Mouse (Mus musculus) layer of hippocampus, postnatal 14 days (tissue): ENCODE results near the gene Islr2. TPM values are rescaled to one million over a fixed set of nuclear protein-coding genes. Genes with fewer than 3 reads are reported as not detected.

Source experiments
- DNase-seq, 2 experiments: peaks; one replicate each; pipeline ENCODE4 v3.0.0; 2021 to 2022; ENCODE audit warnings: low spot score in 2 of 2, mixed read lengths in 1 of 2
- total RNA-seq, 2 experiments: library from RNA; stranded (reverse); gene quantifications; 2 replicates each; pipeline ENCODE4 v1.2.3; 2021

Gene Islr2
- total RNA-seq, 2 experiments from 2014 or later, result 193 to 208 TPM

- no peak for DNase-seq
These were observed 20.2 kb upstream of the Islr2 start for GRCm38 (mm10) chr9:58224356-58224755.

DNA sequence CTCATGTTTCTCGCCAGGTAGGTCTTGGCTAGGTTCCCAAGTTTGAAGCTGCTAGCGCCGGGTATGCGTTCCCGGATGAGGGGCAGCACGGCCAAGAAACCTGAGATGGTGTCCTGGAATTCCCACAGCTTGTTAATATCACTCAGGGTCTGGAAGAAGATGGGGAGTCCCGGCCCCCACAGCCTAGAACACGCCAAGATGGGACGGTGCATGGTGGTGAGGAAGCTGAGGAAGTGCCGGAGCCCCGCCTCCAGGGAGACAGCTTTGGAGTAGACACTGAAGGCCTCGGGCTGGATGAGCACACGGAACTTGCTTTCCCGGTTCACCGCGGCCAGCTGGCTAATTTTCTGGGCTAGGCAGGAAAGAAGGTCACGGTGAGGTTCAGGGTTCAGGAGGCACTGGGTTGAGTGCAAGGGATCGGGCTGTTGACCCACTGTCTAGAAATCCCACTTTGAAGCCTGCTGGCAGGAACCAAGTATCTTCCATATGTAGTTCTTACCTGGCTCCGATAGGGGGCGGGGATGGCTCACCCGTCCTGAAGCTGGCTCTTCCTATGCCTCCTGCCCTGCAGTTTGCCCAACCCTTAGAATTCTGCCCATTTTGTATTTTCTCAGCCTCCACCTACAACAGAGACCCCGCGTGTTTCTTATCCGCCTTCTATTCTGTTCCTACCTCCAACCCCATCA lies 16.2 kb upstream of the Islr2 start:
- DNase-seq, result peak in 1 of 2 experiments; percentile 34

DNA sequence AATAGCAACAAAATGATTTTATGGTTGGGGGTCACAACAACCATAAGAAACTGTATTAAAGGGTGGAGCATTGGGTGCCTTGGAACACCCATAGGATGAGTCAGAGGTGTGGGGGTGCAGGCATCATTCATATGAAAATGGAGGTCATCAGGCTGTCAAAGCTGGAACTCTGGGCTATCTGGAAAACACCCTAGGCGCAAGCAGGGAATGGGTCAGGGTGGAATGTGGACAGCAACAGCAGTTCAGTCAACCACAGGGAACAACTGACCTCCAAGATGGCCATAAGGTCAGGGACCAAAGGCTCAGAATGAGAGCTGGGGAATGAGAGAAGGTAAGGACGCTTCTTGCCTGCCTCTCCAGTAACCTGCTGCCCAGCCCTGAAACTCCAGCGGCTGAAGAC lies 14.4 kb upstream of the Islr2 start:
- no peak for DNase-seq

- peak in 1 of 2 experiments; percentile 43 for DNase-seq
These were observed 12.3 kb upstream of the Islr2 start for GRCm38 (mm10) chr9:58216402-58216801.

GRCm38 (mm10) chr9:58214519-58215180 lies 10.5 kb upstream of the Islr2 start:
- no peak for DNase-seq

GRCm38 (mm10) chr9:58213865-58214264 lies 9.7 kb upstream of the Islr2 start:
- DNase-seq, result no peak

DNA sequence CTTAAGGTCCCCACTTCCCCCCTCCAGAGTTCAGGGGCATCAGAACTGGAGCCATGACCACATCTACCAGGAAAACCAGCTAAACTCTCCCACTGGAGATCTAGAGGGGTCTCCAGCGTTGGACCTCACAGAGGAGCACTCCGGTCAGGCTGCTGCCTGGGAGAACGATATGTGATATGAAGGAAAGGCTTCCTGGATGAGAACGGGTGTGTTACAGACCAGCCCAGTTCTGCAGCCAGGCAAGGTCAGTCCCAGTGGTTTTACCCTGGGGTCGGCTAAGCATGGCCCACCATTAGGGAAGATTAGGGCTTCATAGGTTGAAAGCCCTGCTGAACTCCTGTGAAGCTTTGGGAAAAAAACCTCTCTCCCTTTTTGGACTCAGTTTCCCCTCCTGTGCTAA lies 9.3 kb upstream of the Islr2 start:
- DNase-seq, result no peak

DNA sequence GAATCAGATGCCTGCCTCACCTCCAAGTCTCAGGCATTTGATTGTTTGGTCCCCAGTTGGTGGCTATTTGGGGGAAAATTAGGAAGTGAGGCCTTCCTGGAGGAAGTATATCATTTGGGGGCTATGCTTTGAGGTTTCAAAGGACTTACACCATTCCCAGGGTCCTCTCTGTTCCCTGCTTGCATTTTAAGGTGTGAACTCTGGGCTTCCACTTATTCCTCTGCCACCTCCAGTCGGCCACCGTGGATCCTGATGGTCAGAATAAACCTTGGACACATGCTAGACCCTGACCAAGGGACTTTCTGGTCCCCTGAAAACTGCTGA lies 6.1 kb upstream of the Islr2 start:
- no peak for DNase-seq

GRCm38 (mm10) chr9:58209462-58210303 lies 5.6 kb upstream of the Islr2 start:
- DNase-seq, result peak in 1 of 2 experiments; percentile 20

GRCm38 (mm10) chr9:58206013-58206412 lies 1.9 kb upstream of the Islr2 start:
- DNase-seq, result peak; percentile 59 to 85

DNA sequence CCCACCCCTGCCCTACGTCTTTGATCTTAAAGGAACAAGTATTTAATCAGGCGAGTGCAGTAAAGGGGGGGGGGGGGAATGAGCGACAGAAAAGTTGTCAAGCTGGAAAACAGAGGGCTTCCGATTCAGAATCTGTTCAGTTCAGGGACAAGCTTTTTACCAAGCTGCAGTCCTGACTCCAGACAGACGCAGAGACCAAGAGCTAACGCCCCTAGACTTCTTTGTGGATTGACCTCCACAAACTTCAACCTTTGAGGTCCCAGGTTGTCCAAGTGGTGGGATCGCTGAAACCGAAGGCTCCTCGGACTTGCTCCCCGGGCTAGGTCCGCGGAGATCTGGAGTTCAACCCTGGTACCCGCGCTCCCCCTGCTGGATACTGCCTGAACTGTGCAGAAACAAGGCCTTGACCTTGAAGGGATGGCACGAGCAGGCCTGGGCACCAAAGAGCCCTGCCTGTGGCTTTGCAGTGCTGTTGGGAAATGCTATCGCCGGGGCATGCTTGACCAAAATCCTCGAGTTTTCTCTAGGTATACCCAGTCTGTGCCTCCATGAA lies 405 bp upstream of the Islr2 start:
- DNase-seq, result peak; percentile 92

DNA sequence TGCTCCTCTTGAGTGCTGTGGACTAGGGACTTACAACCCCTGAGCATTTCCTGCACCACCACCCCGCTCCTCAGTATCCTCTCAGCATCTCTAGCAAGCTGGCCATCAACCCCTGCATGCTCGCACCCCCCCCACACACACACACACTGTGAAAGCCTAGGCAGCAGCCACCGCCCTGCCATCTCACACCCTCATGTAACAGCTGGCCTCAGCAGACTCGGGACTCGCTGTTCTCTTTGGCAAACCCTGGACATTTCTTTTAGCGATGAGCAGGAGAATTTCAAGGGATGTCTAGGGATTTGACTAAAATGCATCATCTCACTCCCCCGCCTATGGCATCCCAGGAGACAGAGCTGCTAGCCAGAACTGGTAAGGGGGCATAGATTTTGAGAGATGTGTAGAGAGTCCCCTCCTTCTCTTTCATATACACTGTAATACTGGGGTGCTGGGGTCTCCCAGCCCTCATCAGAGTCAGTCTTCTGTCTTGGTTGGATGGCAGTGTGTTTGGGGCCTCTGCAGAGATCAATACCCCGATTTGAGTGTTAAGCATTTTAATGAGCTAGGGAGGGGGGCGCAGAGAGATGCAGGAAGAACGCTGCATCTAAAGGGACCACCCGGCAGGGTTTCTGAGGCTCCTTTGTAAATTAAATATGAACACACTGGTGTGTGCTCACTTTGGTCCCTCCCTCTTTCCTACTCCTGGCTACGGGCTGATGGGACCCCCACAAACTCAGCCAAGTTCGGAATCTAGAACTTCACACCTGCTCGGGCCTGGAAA lies 1.3 kb downstream of the Islr2 start:
- peak; percentile 29 to 41 for DNase-seq

- DNase-seq, result peak; percentile 47 to 69
These were observed 2.1 kb downstream of the Islr2 start for GRCm38 (mm10) chr9:58201861-58202549.

- DNase-seq, result peak; percentile 37 to 49
These were observed 2.9 kb downstream of the Islr2 start for GRCm38 (mm10) chr9:58201091-58201842.

- peak in 1 of 2 experiments; percentile 21 for DNase-seq
These were observed 3.6 kb downstream of the Islr2 start for GRCm38 (mm10) chr9:58200270-58201090.

- peak in 1 of 2 experiments; percentile 37 for DNase-seq
These were observed 4.5 kb downstream of the Islr2 start for GRCm38 (mm10) chr9:58199381-58200269.

DNA sequence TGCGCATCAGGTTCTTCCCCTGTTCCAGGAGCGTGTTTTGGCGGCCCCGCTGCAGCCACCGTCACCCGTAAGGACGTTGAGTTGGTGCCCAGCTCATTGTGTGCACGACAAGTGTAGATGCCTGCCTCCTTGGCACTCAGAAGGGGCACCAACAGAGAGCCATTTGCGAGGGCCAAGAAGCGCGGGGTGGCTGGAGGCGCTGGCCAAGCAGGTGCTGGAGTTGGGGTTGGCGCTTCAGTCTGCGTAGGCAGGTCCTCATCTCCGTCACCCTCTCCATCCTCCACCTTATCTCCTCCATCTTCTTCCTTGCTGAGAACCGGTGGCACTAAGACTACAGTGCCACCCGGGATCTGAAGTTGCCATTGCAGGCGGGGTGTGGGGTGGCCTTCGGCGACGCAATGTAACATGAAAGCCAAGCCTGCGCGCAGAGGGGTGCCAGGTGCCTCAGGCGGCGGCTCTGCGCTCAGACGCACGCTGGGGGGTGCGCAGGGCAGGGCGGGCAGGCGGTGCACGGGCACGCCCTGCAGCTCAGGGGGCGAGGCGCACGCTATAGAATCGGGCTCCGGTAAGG lies 5.2 kb downstream of the Islr2 start:
- DNase-seq, result peak; percentile 47 to 55
